In genomic region chr10:43706001-43706988, GRCm38 (mm10) we compare ENCODE assay signal across 10 mouse cellular contexts.
DNase-seq lines count a peak whose midpoint lies in the region; ATAC-seq and TF ChIP-seq lines count a peak whose summit lies in the region.
"Had no signal": no experiment of that assay in that cellular context is flagged by ENCODE, and none has a peak within 500 bp of the region (broad histone marks: within the 10 kb centered on the region; RNA-seq: fewer than 3 reads in every experiment).

No protein-coding gene starts in this region.

- ATAC-seq in lung, embryonic 15.5 days (ENCODE audit: borderline replicate concordance, extremely low read depth, low FRiP score, low TSS enrichment) = 0 out of 2 replicates have a peak, but pooled peaks have one; percentile 27

- H3K36me3 ChIP-seq in lung, embryonic 15.5 days = no peaks in the 10 kb centered on the region
- H3K36me3 ChIP-seq in thymus, adult 2 months (ENCODE audit: control insufficient read depth, insufficient read depth, low read length) = no peaks in the 10 kb centered on the region
- H3K36me3 ChIP-seq: midbrain, embryonic 12.5 days had no signal

- no peaks in the 10 kb centered on the region for H3K4me1 ChIP-seq in lung, embryonic 15.5 days
- H3K4me1 ChIP-seq in thymus, adult 2 months (replicated peaks; ENCODE audit: control insufficient read depth, insufficient read depth, low read length) = peaks cover 25% of the 10 kb centered on the region
- H3K4me1 ChIP-seq: midbrain, embryonic 12.5 days had no signal

- no peak for TF ChIP-seq POLR2A in thymus, adult 2 months (IDR thresholded peaks at IDR 0.05; ENCODE audit: control insufficient read depth, extremely low read depth, insufficient read depth, low read length, poor library complexity)

- H3K27ac ChIP-seq in lung, embryonic 15.5 days = no peak overlapping the region
- H3K27ac ChIP-seq in thymus, adult 2 months (ENCODE audit: control insufficient read depth, insufficient read depth, low read length) = no peak overlapping the region
- H3K27ac ChIP-seq: midbrain, embryonic 12.5 days had no signal

- no peak overlapping the region for H3K4me2 ChIP-seq in lung, embryonic 15.5 days
- H3K4me2 ChIP-seq: midbrain, embryonic 12.5 days had no signal

- no peaks in the 10 kb centered on the region for H3K9me3 ChIP-seq in lung, embryonic 15.5 days
- H3K9me3 ChIP-seq: midbrain, embryonic 12.5 days had no signal

- H3K27me3 ChIP-seq in lung, embryonic 15.5 days = no peaks in the 10 kb centered on the region
- H3K27me3 ChIP-seq in thymus, adult 2 months (ENCODE audit: control insufficient read depth, insufficient read depth, low read length) = no peaks in the 10 kb centered on the region
- H3K27me3 ChIP-seq: midbrain, embryonic 12.5 days had no signal

- DNase-seq in lung, postnatal 4 days = no peak
- peak; percentile 33 for DNase-seq in c-Kit-negative CD71-positive TER-119-positive erythroid progenitor cells, embryonic 14.5 days (ENCODE audit: low read depth, low spot score)
- DNase-seq in liver = peak; percentile 68
- peak; percentile 51 for DNase-seq in thymus, adult 2 months
- DNase-seq in cerebellum, postnatal 10 days = no peak
- no peak for DNase-seq in frontal cortex, postnatal 10 days (ENCODE audit: low spot score in 2 of 2)
- no peak for DNase-seq in retina, postnatal 1 day
- DNase-seq: adrenal gland, postnatal 10 days had no signal

- no peak overlapping the region for H3K9ac ChIP-seq in lung, embryonic 15.5 days
- H3K9ac ChIP-seq: midbrain, embryonic 12.5 days had no signal

- WGBS in lung, embryonic 15.5 days = 47% methylated on average over 17 of the region's 17 CpGs
- 15% methylated on average over 17 of the region's 17 CpGs for WGBS in thymus, adult 2 months

- TF ChIP-seq CTCF in thymus, adult 2 months (IDR thresholded peaks at IDR 0.05; ENCODE audit: borderline replicate concordance, control insufficient read depth, extremely low read depth, insufficient read depth, low read length, poor library complexity) = no peak

- H3K4me3 ChIP-seq in lung, embryonic 15.5 days = no peak overlapping the region
- H3K4me3 ChIP-seq in thymus, adult 2 months (ENCODE audit: control insufficient read depth, insufficient read depth, low read length) = 0 out of 2 replicates have a peak overlapping the region, but pooled peaks have one; percentile 1
- H3K4me3 ChIP-seq: midbrain, embryonic 12.5 days had no signal

Comparison
In these comparisons a context has a peak if more than half of its experiments do, and no peak if none do; other contexts are left out.
1. DNase-seq: peak in c-Kit-negative CD71-positive TER-119-positive erythroid progenitor cells, embryonic 14.5 days (single experiment), liver (single experiment) and thymus, adult 2 months (single experiment); none in lung, postnatal 4 days (0 of 2), cerebellum, postnatal 10 days (0 of 2), frontal cortex, postnatal 10 days (0 of 2) and retina, postnatal 1 day (single experiment).